Mouse (Mus musculus) heart, embryonic 15.5 days (tissue): ENCODE measurements around the gene Smurf1. TPM values are rescaled to one million over a fixed set of nuclear protein-coding genes. Genes with fewer than 3 reads are reported as not detected.

Experiments
- ATAC-seq: fragments of 200-750 bp; cut with Nextera tagmentation; replicated peaks from 2 replicates; pipeline ENCODE4 v1.8.0; 2017; ENCODE audit warnings: low read depth, moderate TSS enrichment; ENCODE audit not compliant: insufficient number of reproducible peaks, insufficient read depth, low FRiP score
- H3K27ac ChIP-seq: fragments of 300-500 bp; sonication (generic); 2 replicates; pipeline ENCODE4 v1.5.1; 2015; ENCODE audit warnings: mild to moderate bottlenecking, inconsistent platforms
- H3K27me3 ChIP-seq: fragments of 300-500 bp; sonication (generic); 2 replicates; pipeline ENCODE4 v1.6.1; 2015; ENCODE audit warnings: inconsistent platforms
- H3K36me3 ChIP-seq: fragments of 300-500 bp; sonication (generic); 2 replicates; pipeline ENCODE4 v1.6.1; 2015; ENCODE audit warnings: mild to moderate bottlenecking, inconsistent platforms
- H3K4me1 ChIP-seq: fragments of 300-500 bp; sonication (generic); replicated peaks from 2 replicates; pipeline ENCODE4 v1.6.1; 2015; ENCODE audit warnings: inconsistent platforms
- H3K4me2 ChIP-seq: fragments of 300-500 bp; sonication (generic); 2 replicates; pipeline ENCODE4 v1.6.1; 2015; ENCODE audit warnings: inconsistent platforms, mild to moderate bottlenecking, moderate library complexity
- H3K4me3 ChIP-seq: fragments of 300-500 bp; sonication (generic); 2 replicates; pipeline ENCODE4 v1.5.1; 2015; ENCODE audit warnings: mild to moderate bottlenecking, inconsistent platforms
- H3K9ac ChIP-seq: fragments of 300-500 bp; sonication (generic); 2 replicates; pipeline ENCODE4 v1.6.1; 2015; ENCODE audit warnings: mild to moderate bottlenecking, inconsistent platforms
- H3K9me3 ChIP-seq: fragments of 300-500 bp; sonication (generic); replicated peaks from 2 replicates; pipeline ENCODE4 v1.6.1; 2016; ENCODE audit warnings: inconsistent platforms
- WGBS: fragments of 180-500 bp; shearing (Covaris S2); methylation state at CpG from one replicate; pipeline ENCODE4 v1.1.7; 2015; ENCODE audit warnings: mixed read lengths; 5-methylcytosine and 5-hydroxymethylcytosine counted together
- microRNA-seq: library from miRNA; unstranded; fragments of <30 nt; microRNA quantifications from one replicate; pipeline ENCODE4, GENCODE M21; 2016
- polyA plus RNA-seq: library from polyadenylated mRNA; unstranded; fragments of >200 nt; fragmentation: Nextera tagmentation; extraction: Ambion mirVana; gene quantifications from 2 replicates; pipeline ENCODE4 v1.2.1, GENCODE M21; 2015

Smurf1 gene
- polyA plus RNA-seq, 1 experiment from 2014 or later = 11.3 TPM

GRCm38 (mm10) chr5:144829631-144830030, 136.0 kb downstream of the Smurf1 start:
- Histone ChIP-seq H3K9me3 (no peaks in the 10 kb centered on the region), H3K36me3 (peaks cover 99% of the 10 kb centered on the region), H3K4me2 (no peak overlapping the region), H3K4me3 (no peak overlapping the region), H3K4me1 (no peaks in the 10 kb centered on the region), H3K27ac (no peak overlapping the region), H3K9ac (no peak overlapping the region), H3K27me3 (no peaks in the 10 kb centered on the region)
- no peak for ATAC-seq
- 70% methylated on average over 4 of the region's 4 CpGs for WGBS

DNA sequence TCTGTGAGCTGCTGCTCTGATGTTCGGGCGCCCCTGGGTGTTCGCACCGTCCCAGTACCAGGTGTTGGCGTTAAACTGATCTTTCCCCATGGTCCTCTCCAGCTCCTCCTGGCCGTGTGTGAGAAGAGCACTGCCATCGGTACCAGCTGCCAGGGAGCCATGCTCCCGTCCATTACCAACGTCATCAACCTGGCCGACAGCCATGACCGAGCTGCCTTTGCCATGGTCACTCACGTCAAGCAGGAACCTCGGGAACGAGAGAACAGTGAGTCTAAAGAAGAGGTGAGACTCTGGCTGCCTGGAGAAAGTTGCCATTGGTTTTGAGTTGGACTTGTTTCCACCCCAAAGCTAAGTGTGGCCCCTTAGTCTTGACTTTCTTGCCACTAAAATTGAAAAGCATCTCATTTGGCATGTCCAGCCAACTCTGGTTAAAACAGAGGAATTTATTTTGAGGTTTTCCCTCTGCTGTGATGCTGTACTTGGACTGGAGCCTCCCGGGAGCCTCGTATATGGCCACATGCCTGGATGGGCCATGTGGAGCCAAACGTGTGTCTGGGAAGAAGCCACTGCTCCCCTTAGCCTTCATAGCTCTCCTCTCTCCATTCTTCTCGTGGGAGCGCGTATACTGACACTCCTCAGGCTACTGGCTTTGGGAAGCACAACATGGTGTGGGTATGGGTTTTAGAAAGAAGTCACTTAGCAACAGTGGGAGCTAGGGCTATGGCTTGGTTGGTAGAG, 137.1 kb downstream of the Smurf1 start:
- H3K9me3 ChIP-seq = no peaks in the 10 kb centered on the region
- WGBS = 90% methylated on average over 20 of the region's 20 CpGs
- ATAC-seq = no peak

More for the DNA sequence above, 137.1 kb downstream of the Smurf1 start:
- no peaks in the 10 kb centered on the region for H3K4me1 ChIP-seq
- no peak overlapping the region for H3K4me3 ChIP-seq
- no peak overlapping the region for H3K27ac ChIP-seq
- H3K27me3 ChIP-seq = no peaks in the 10 kb centered on the region
- H3K36me3 ChIP-seq = peaks cover 99% of the 10 kb centered on the region
- H3K4me2 ChIP-seq = no peak overlapping the region
- no peak overlapping the region for H3K9ac ChIP-seq

Small RNA genes lying within 50 kb of the gene (microRNA-seq; reads per million reads assigned to microRNA genes)
- gene Mir7039 = not detected

Other genes with a start within 250 kb of the Smurf1 start
- 0.74 and 1.3 TPM in 2 replicates for gene Tmem130, start 204.0 kb downstream of the Smurf1 start, polyA plus RNA-seq
- 41.2 and 49.4 TPM in 2 replicates for gene Trrap, start 198.1 kb downstream of the Smurf1 start, polyA plus RNA-seq
- gene Gm4871, start 66.9 kb upstream of the Smurf1 start, polyA plus RNA-seq = not detected in 2 replicates
- not detected in 2 replicates for gene 1700018F24Rik, start 77.1 kb upstream of the Smurf1 start, polyA plus RNA-seq
- gene Arpc1a, start 118.0 kb upstream of the Smurf1 start, polyA plus RNA-seq = 86.8 and 96.4 TPM in 2 replicates
- gene Kpna7, start 118.2 kb upstream of the Smurf1 start, polyA plus RNA-seq = not detected in 2 replicates
- 214 and 308 TPM in 2 replicates for gene Arpc1b, start 148.4 kb upstream of the Smurf1 start, polyA plus RNA-seq
- 52.1 and 65.4 TPM in 2 replicates for gene Pdap1, start 174.4 kb upstream of the Smurf1 start, polyA plus RNA-seq
- gene Bud31, start 174.5 kb upstream of the Smurf1 start, polyA plus RNA-seq = 113 and 116 TPM in 2 replicates
- 11.9 and 15.8 TPM in 2 replicates for gene Ptcd1, start 201.3 kb upstream of the Smurf1 start, polyA plus RNA-seq
- 20.9 and 28.2 TPM in 2 replicates for gene Cpsf4, start 201.4 kb upstream of the Smurf1 start, polyA plus RNA-seq
- gene Atp5j2, start 226.2 kb upstream of the Smurf1 start, polyA plus RNA-seq = 1,147 and 1,514 TPM in 2 replicates
- gene Zkscan14, start 236.0 kb upstream of the Smurf1 start, polyA plus RNA-seq = 6.0 and 7.4 TPM in 2 replicates
- 8.4 and 10.3 TPM in 2 replicates for gene Zkscan5, start 238.7 kb upstream of the Smurf1 start, polyA plus RNA-seq